Mouse (Mus musculus): ENCODE data around the gene Ccdc85c.
A peak's percentile ranks its signal among the peaks of the same experiment; 100 is the strongest.

Gene Ccdc85c

GRCm38 (mm10) chr12:108219825-108220616, 55.2 kb downstream of the Ccdc85c start:
- DNase-seq (ENCODE audit: low read depth in 1 of 2, low spot score in 2 of 2) = no peak

GRCm38 (mm10) chr12:108219163-108219562, 56.1 kb downstream of the Ccdc85c start:
- no peak for DNase-seq (ENCODE audit: low read depth in 1 of 2, low spot score in 2 of 2)

- no peak for DNase-seq (ENCODE audit: low read depth in 1 of 2, low spot score in 2 of 2)
These were observed 57.7 kb downstream of the Ccdc85c start for GRCm38 (mm10) chr12:108217572-108217971.

GRCm38 (mm10) chr12:108216611-108217370, 58.4 kb downstream of the Ccdc85c start:
- DNase-seq (ENCODE audit: low read depth in 1 of 2, low spot score in 2 of 2) = no peak

GRCm38 (mm10) chr12:108215090-108215489, 60.1 kb downstream of the Ccdc85c start:
- DNase-seq (ENCODE audit: low read depth in 1 of 2, low spot score in 2 of 2) = no peak

- no peak for DNase-seq (ENCODE audit: low read depth in 1 of 2, low spot score in 2 of 2)
These were observed 61.9 kb downstream of the Ccdc85c start for GRCm38 (mm10) chr12:108213090-108214041.

- no peak for DNase-seq (ENCODE audit: low read depth in 1 of 2, low spot score in 2 of 2)
These were observed 62.7 kb downstream of the Ccdc85c start for GRCm38 (mm10) chr12:108212476-108212875.

- no peak for DNase-seq (ENCODE audit: low read depth in 1 of 2, low spot score in 2 of 2)
These were observed 63.2 kb downstream of the Ccdc85c start for GRCm38 (mm10) chr12:108212071-108212470.

- DNase-seq (ENCODE audit: low read depth in 1 of 2, low spot score in 2 of 2) = no peak
These were observed 64.6 kb downstream of the Ccdc85c start for GRCm38 (mm10) chr12:108210623-108211022.

GRCm38 (mm10) chr12:108208726-108209438, 66.3 kb downstream of the Ccdc85c start:
- DNase-seq (ENCODE audit: low read depth in 1 of 2, low spot score in 2 of 2) = no peak

- DNase-seq (ENCODE audit: low read depth in 1 of 2, low spot score in 2 of 2) = no peak
These were observed 67.0 kb downstream of the Ccdc85c start for GRCm38 (mm10) chr12:108208216-108208615.

GRCm38 (mm10) chr12:108206641-108207040, 68.6 kb downstream of the Ccdc85c start:
- DNase-seq (ENCODE audit: low read depth in 1 of 2, low spot score in 2 of 2) = peak in 1 of 2 experiments; percentile 26

- no peak for DNase-seq (ENCODE audit: low read depth in 1 of 2, low spot score in 2 of 2)
These were observed 70.2 kb downstream of the Ccdc85c start for GRCm38 (mm10) chr12:108204978-108205377.

GRCm38 (mm10) chr12:108203895-108204294, 71.3 kb downstream of the Ccdc85c start:
- no peak for DNase-seq (ENCODE audit: low read depth in 1 of 2, low spot score in 2 of 2)

- no peak for DNase-seq (ENCODE audit: low read depth in 1 of 2, low spot score in 2 of 2)
These were observed 75.1 kb downstream of the Ccdc85c start for GRCm38 (mm10) chr12:108200094-108200493.

- no peak for DNase-seq (ENCODE audit: low read depth in 1 of 2, low spot score in 2 of 2)
These were observed 76.8 kb downstream of the Ccdc85c start for GRCm38 (mm10) chr12:108198447-108198846.

GRCm38 (mm10) chr12:108195761-108196160, 79.5 kb downstream of the Ccdc85c start:
- no peak for DNase-seq (ENCODE audit: low read depth in 1 of 2, low spot score in 2 of 2)

- no peak for DNase-seq (ENCODE audit: low read depth in 1 of 2, low spot score in 2 of 2)
These were observed 81.3 kb downstream of the Ccdc85c start for GRCm38 (mm10) chr12:108193878-108194277.

GRCm38 (mm10) chr12:108187541-108188091, 87.6 kb downstream of the Ccdc85c start:
- DNase-seq (ENCODE audit: low read depth in 1 of 2, low spot score in 2 of 2) = no peak

- DNase-seq (ENCODE audit: low read depth in 1 of 2, low spot score in 2 of 2) = no peak
These were observed 93.5 kb downstream of the Ccdc85c start for GRCm38 (mm10) chr12:108181716-108182115.

Data from monocyte, adult 2 months (primary cell).